12 mouse cellular contexts compared by ENCODE assay signal in genomic region chr3:63977895-63978294, GRCm38 (mm10). TPM values are rescaled to one million over a fixed set of nuclear protein-coding genes. Genes with fewer than 3 reads are reported as not detected.
DNase-seq lines count a peak whose midpoint lies in the region; ATAC-seq lines count a peak whose summit lies in the region.
"Had no signal": no experiment of that assay in that cellular context is flagged by ENCODE, and none has a peak within 500 bp of the region (broad histone marks: within the 10 kb centered on the region; RNA-seq: fewer than 3 reads in every experiment).

No protein-coding gene starts in this region.

- H3K9ac ChIP-seq in kidney, embryonic 15.5 days: no peak overlapping the region
- no peak overlapping the region for H3K9ac ChIP-seq in embryonic facial prominence, embryonic 12.5 days
- no peak overlapping the region for H3K9ac ChIP-seq in midbrain, embryonic 15.5 days
- H3K9ac ChIP-seq: heart, embryonic 15.5 days had no signal

- peaks cover 20% of the 10 kb centered on the region for H3K4me1 ChIP-seq in kidney, embryonic 15.5 days
- peaks cover 13% of the 10 kb centered on the region; the same call in 1 of the 2 replicates for H3K4me1 ChIP-seq in embryonic facial prominence, embryonic 12.5 days
- H3K4me1 ChIP-seq in limb, embryonic 10.5 days: peaks cover 7% of the 10 kb centered on the region
- peaks cover 26% of the 10 kb centered on the region for H3K4me1 ChIP-seq in midbrain, embryonic 15.5 days

- H3K36me3 ChIP-seq in kidney, embryonic 15.5 days: peaks cover 30% of the 10 kb centered on the region
- H3K36me3 ChIP-seq in embryonic facial prominence, embryonic 12.5 days: peaks cover 9% of the 10 kb centered on the region; the same call in 1 of the 2 replicates
- peaks cover 36% of the 10 kb centered on the region for H3K36me3 ChIP-seq in limb, embryonic 10.5 days
- H3K36me3 ChIP-seq in midbrain, embryonic 15.5 days (replicated peaks): no peaks in the 10 kb centered on the region; the same call in 1 of the 2 replicates

- H3K27ac ChIP-seq in kidney, embryonic 15.5 days: no peak overlapping the region
- no peak overlapping the region for H3K27ac ChIP-seq in embryonic facial prominence, embryonic 12.5 days
- H3K27ac ChIP-seq in limb, embryonic 10.5 days: no peak overlapping the region
- no peak overlapping the region for H3K27ac ChIP-seq in midbrain, embryonic 15.5 days
- H3K27ac ChIP-seq: heart, embryonic 15.5 days had no signal

- no peak for ATAC-seq in kidney, embryonic 15.5 days (replicated peaks; ENCODE audit: low FRiP score)
- no peak for ATAC-seq in embryonic facial prominence, embryonic 12.5 days (ENCODE audit: insufficient number of reproducible peaks, insufficient read depth, low FRiP score, low TSS enrichment)
- ATAC-seq in midbrain, embryonic 15.5 days (replicated peaks): no peak

- peak overlapping the region; percentile 66 for H3K4me2 ChIP-seq in kidney, embryonic 15.5 days
- peak overlapping the region; percentile 72 for H3K4me2 ChIP-seq in embryonic facial prominence, embryonic 12.5 days (replicated peaks)
- peak overlapping the region; percentile 72; the same call in 1 of the 2 replicates for H3K4me2 ChIP-seq in midbrain, embryonic 15.5 days

- peak overlapping the region; percentile 77 for H3K4me3 ChIP-seq in kidney, embryonic 15.5 days (replicated peaks)
- H3K4me3 ChIP-seq in embryonic facial prominence, embryonic 12.5 days: peak overlapping the region; percentile 96; the same call in 1 of the 2 replicates
- H3K4me3 ChIP-seq in limb, embryonic 10.5 days: peak overlapping the region; percentile 91; the same call in 1 of the 2 replicates
- H3K4me3 ChIP-seq in midbrain, embryonic 15.5 days: no peak overlapping the region

- no peaks in the 10 kb centered on the region for H3K27me3 ChIP-seq in kidney, embryonic 15.5 days
- no peaks in the 10 kb centered on the region for H3K27me3 ChIP-seq in embryonic facial prominence, embryonic 12.5 days
- no peaks in the 10 kb centered on the region for H3K27me3 ChIP-seq in limb, embryonic 10.5 days (ENCODE audit: low read depth, poor library complexity, severe bottlenecking)
- no peaks in the 10 kb centered on the region for H3K27me3 ChIP-seq in midbrain, embryonic 15.5 days (replicated peaks)

- 49% methylated on average over 4 of the region's 4 CpGs for WGBS in kidney, embryonic 15.5 days
- WGBS in embryonic facial prominence, embryonic 12.5 days: 45% methylated on average over 4 of the region's 4 CpGs
- 83% methylated on average over 4 of the region's 4 CpGs for WGBS in limb, embryonic 10.5 days
- 77% methylated on average over 4 of the region's 4 CpGs for WGBS in midbrain, embryonic 15.5 days

- no peaks in the 10 kb centered on the region for H3K9me3 ChIP-seq in kidney, embryonic 15.5 days (replicated peaks)
- H3K9me3 ChIP-seq in embryonic facial prominence, embryonic 12.5 days: no peaks in the 10 kb centered on the region
- no peaks in the 10 kb centered on the region for H3K9me3 ChIP-seq in limb, embryonic 10.5 days (replicated peaks)
- H3K9me3 ChIP-seq in midbrain, embryonic 15.5 days: no peaks in the 10 kb centered on the region
- H3K9me3 ChIP-seq: heart, embryonic 15.5 days had no signal

- no peak for DNase-seq in kidney, postnatal 14 days
- no peak for DNase-seq in limb, embryonic 10.5 days (ENCODE audit: low spot score)
- DNase-seq in adrenal gland, adult 18-20 months (ENCODE audit: low spot score in 2 of 2): no peak
- DNase-seq in urinary bladder, postnatal 4 days (ENCODE audit: low spot score in 2 of 2): no peak
- DNase-seq in layer of hippocampus, adult 8-10 months (ENCODE audit: low spot score in 2 of 2): no peak
- DNase-seq: adrenal gland, postnatal 36 days; cerebellum, adult 9-10 months; lung, postnatal 10 days had no signal

RNA-seq across cellular contexts. Expression of gene Gmps, which starts 2.0 kb away (rescaled TPM):
- polyA plus RNA-seq in kidney, embryonic 15.5 days (2015; fragmentation: Nextera tagmentation; extraction: Ambion mirVana): 48.5 and 49.9 TPM in 2 replicates
- polyA plus RNA-seq in embryonic facial prominence, embryonic 12.5 days (2016; fragmentation: Nextera tagmentation; extraction: Ambion mirVana): 56.2 and 57.5 TPM in 2 replicates
- polyA plus RNA-seq in limb, embryonic 10.5 days (2016; fragmentation: Nextera tagmentation; extraction: Ambion mirVana): 76.3 and 80.5 TPM in 2 replicates
- 46.5 and 50.4 TPM in 2 replicates for polyA plus RNA-seq in midbrain, embryonic 15.5 days (2015; fragmentation: Nextera tagmentation; extraction: Ambion mirVana)
- 10 to 100 TPM; 21.6 to 23.4 TPM for total RNA-seq in adrenal gland, adult 18-20 months (2021)
- total RNA-seq in layer of hippocampus, adult 8-10 months (2022): 10 to 100 TPM; 39.3 to 56.4 (median 47.0) TPM

RNA-seq across cellular contexts. Expression of gene Slc33a1, which starts 13.3 kb away (rescaled TPM):
- 23.6 and 27.6 TPM in 2 replicates for polyA plus RNA-seq in kidney, embryonic 15.5 days (2015; fragmentation: Nextera tagmentation; extraction: Ambion mirVana)
- 16.5 and 17.3 TPM in 2 replicates for polyA plus RNA-seq in embryonic facial prominence, embryonic 12.5 days (2016; fragmentation: Nextera tagmentation; extraction: Ambion mirVana)
- 11.7 and 13.6 TPM in 2 replicates for polyA plus RNA-seq in limb, embryonic 10.5 days (2016; fragmentation: Nextera tagmentation; extraction: Ambion mirVana)
- 18.6 and 19.6 TPM in 2 replicates for polyA plus RNA-seq in midbrain, embryonic 15.5 days (2015; fragmentation: Nextera tagmentation; extraction: Ambion mirVana)
- 10 to 100 TPM; 20.3 to 32.5 TPM for total RNA-seq in adrenal gland, adult 18-20 months (2021)
- 10 to 100 TPM; 26.2 to 31.3 (median 30.0) TPM for total RNA-seq in layer of hippocampus, adult 8-10 months (2022)

RNA-seq across cellular contexts. Expression of gene E130311K13Rik, which starts 48.6 kb away (rescaled TPM):
- 5.7 and 6.8 TPM in 2 replicates for polyA plus RNA-seq in kidney, embryonic 15.5 days (2015; fragmentation: Nextera tagmentation; extraction: Ambion mirVana)
- 5.4 and 7.1 TPM in 2 replicates for polyA plus RNA-seq in embryonic facial prominence, embryonic 12.5 days (2016; fragmentation: Nextera tagmentation; extraction: Ambion mirVana)
- polyA plus RNA-seq in limb, embryonic 10.5 days (2016; fragmentation: Nextera tagmentation; extraction: Ambion mirVana): 2.6 and 3.3 TPM in 2 replicates
- 5.7 and 7.8 TPM in 2 replicates for polyA plus RNA-seq in midbrain, embryonic 15.5 days (2015; fragmentation: Nextera tagmentation; extraction: Ambion mirVana)
- 1 to 10 TPM; 7.0 to 8.1 TPM for total RNA-seq in adrenal gland, adult 18-20 months (2021)
- 10 to 100 TPM; 13.1 to 14.4 (median 13.5) TPM for total RNA-seq in layer of hippocampus, adult 8-10 months (2022)
